Mouse (Mus musculus) lung, postnatal 0 days (tissue): ENCODE measurements around the gene Gata1.
"Not testable (repeated sequence)": the region's sequence is repeated elsewhere in the genome, so short reads cannot be mapped to it uniquely, and the experiment has no call there.

Experiments
- CTCF ChIP-seq: IDR thresholded peaks from 2 replicates; pipeline ENCODE4 v1.5.1; 2016; ENCODE audit warnings: antibody characterized with exemption, mild to moderate bottlenecking
- EP300 ChIP-seq: IDR thresholded peaks from 2 replicates; pipeline ENCODE4 v1.6.1; 2016; ENCODE audit warnings: antibody characterized with exemption, mild to moderate bottlenecking, control low read depth

DNA sequence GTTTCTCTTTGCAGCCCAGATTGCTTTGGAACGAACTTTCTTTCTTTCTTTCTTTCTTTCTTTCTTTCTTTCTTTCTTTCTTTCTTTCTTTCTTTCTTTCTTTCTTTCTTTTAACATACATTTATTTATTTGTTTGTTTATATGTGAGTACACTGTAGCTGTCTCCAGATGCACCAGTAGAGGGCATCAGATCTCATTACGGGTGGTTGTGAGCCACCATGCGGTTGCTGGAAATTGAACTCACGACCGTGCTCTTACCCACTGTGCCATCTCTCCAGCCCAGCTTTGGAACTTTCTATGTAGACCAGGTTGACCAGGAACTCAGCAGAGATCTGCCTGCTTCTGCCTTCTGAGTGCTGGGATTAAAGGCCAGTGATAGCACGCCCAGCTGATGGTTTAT is 59.9 kb downstream of the Gata1 start:
- TF ChIP-seq CTCF, EP300: not testable (repeated sequence)
